Mouse (Mus musculus): ENCODE results near the gene Fmn2. TPM values are rescaled to one million over a fixed set of nuclear protein-coding genes. Genes with fewer than 3 reads are reported as not detected.
A peak's percentile ranks its signal among the peaks of the same experiment; 100 is the strongest.

Fmn2 gene
- polyA plus RNA-seq, 1 experiment from 2014 or later: not detected

GRCm38 (mm10) chr1:174558488-174558887 lies 56.9 kb downstream of the Fmn2 start:
- H3K4me3 ChIP-seq (replicated peaks): no peak overlapping the region
- WGBS (ENCODE audit: insufficient replicate concordance): 61% methylated on average over 2 of the region's 2 CpGs
- H3K36me3 ChIP-seq (replicated peaks): no peaks in the 10 kb centered on the region
- H3K4me2 ChIP-seq: no peak overlapping the region
- no peaks in the 10 kb centered on the region for H3K9me3 ChIP-seq (replicated peaks)
- no peaks in the 10 kb centered on the region for H3K27me3 ChIP-seq
- no peak overlapping the region for H3K27ac ChIP-seq (replicated peaks)
- H3K4me1 ChIP-seq (replicated peaks): no peaks in the 10 kb centered on the region
- no peak overlapping the region for H3K9ac ChIP-seq
- no peak for ATAC-seq (ENCODE audit: insufficient read depth)

GRCm38 (mm10) chr1:174564561-174564960 lies 62.9 kb downstream of the Fmn2 start:
- H3K27ac ChIP-seq (replicated peaks): no peak overlapping the region
- H3K9me3 ChIP-seq (replicated peaks): no peaks in the 10 kb centered on the region
- H3K4me3 ChIP-seq (replicated peaks): no peak overlapping the region
- 65% methylated on average over 6 of the region's 6 CpGs for WGBS (ENCODE audit: insufficient replicate concordance)
- no peak overlapping the region for H3K9ac ChIP-seq
- H3K36me3 ChIP-seq (replicated peaks): no peaks in the 10 kb centered on the region
- H3K4me2 ChIP-seq: no peak overlapping the region
- ATAC-seq (ENCODE audit: insufficient read depth): no peak
- H3K4me1 ChIP-seq (replicated peaks): no peaks in the 10 kb centered on the region
- H3K27me3 ChIP-seq: no peaks in the 10 kb centered on the region

GRCm38 (mm10) chr1:174568609-174569008 lies 67.0 kb downstream of the Fmn2 start:
- H3K9ac ChIP-seq: no peak overlapping the region
- peak; percentile 62 for ATAC-seq (ENCODE audit: insufficient read depth)
- WGBS (ENCODE audit: insufficient replicate concordance): 54% methylated on average over 3 of the region's 3 CpGs

GRCm38 (mm10) chr1:174592420-174592980 lies 90.9 kb downstream of the Fmn2 start:
- no peaks in the 10 kb centered on the region for H3K9me3 ChIP-seq (replicated peaks)
- ATAC-seq (ENCODE audit: insufficient read depth): no peak
- peaks cover 3% of the 10 kb centered on the region; the same call in 1 of the 2 replicates for H3K4me1 ChIP-seq (replicated peaks)
- no peak overlapping the region for H3K9ac ChIP-seq
- H3K4me2 ChIP-seq: no peak overlapping the region
- H3K36me3 ChIP-seq (replicated peaks): no peaks in the 10 kb centered on the region
- 49% methylated on average over 5 of the region's 5 CpGs for WGBS (ENCODE audit: insufficient replicate concordance)
- no peak overlapping the region for H3K27ac ChIP-seq (replicated peaks)
- H3K4me3 ChIP-seq (replicated peaks): no peak overlapping the region
- no peaks in the 10 kb centered on the region for H3K27me3 ChIP-seq

More at GRCm38 (mm10) chr1:174568609-174569008, 67.0 kb downstream of the Fmn2 start:
- Histone ChIP-seq H3K4me2 (no peak overlapping the region), H3K36me3 (replicated peaks) (no peaks in the 10 kb centered on the region), H3K27ac (replicated peaks) (no peak overlapping the region), H3K27me3 (no peaks in the 10 kb centered on the region), H3K4me1 (replicated peaks) (no peaks in the 10 kb centered on the region), H3K4me3 (replicated peaks) (no peak overlapping the region), H3K9me3 (replicated peaks) (no peaks in the 10 kb centered on the region)

GRCm38 (mm10) chr1:174594989-174595388 lies 93.4 kb downstream of the Fmn2 start:
- no peaks in the 10 kb centered on the region for H3K9me3 ChIP-seq (replicated peaks)
- no peak overlapping the region for H3K9ac ChIP-seq
- H3K4me1 ChIP-seq (replicated peaks): peaks cover 19% of the 10 kb centered on the region
- H3K4me3 ChIP-seq (replicated peaks): no peak overlapping the region
- H3K27me3 ChIP-seq: no peaks in the 10 kb centered on the region
- 2% methylated on average over 4 of the region's 4 CpGs for WGBS (ENCODE audit: insufficient replicate concordance)
- H3K36me3 ChIP-seq (replicated peaks): no peaks in the 10 kb centered on the region
- H3K4me2 ChIP-seq: no peak overlapping the region
- no peak overlapping the region for H3K27ac ChIP-seq (replicated peaks)
- no peak for ATAC-seq (ENCODE audit: insufficient read depth)

GRCm38 (mm10) chr1:174597495-174597894 lies 95.9 kb downstream of the Fmn2 start:
- no peak overlapping the region for H3K27ac ChIP-seq (replicated peaks)
- H3K9ac ChIP-seq: no peak overlapping the region
- no peaks in the 10 kb centered on the region for H3K27me3 ChIP-seq
- no peak overlapping the region for H3K4me3 ChIP-seq (replicated peaks)
- H3K4me1 ChIP-seq (replicated peaks): peaks cover 29% of the 10 kb centered on the region
- ATAC-seq (ENCODE audit: insufficient read depth): no peak
- H3K9me3 ChIP-seq (replicated peaks): no peaks in the 10 kb centered on the region
- 39% methylated on average over 3 of the region's 3 CpGs for whole genome bisulfite sequencing (ENCODE audit: insufficient replicate concordance)
- H3K36me3 ChIP-seq (replicated peaks): no peaks in the 10 kb centered on the region
- H3K4me2 ChIP-seq: no peak overlapping the region

GRCm38 (mm10) chr1:174598226-174598625 lies 96.6 kb downstream of the Fmn2 start:
- ATAC-seq (ENCODE audit: insufficient read depth): no peak
- H3K36me3 ChIP-seq (replicated peaks): no peaks in the 10 kb centered on the region
- peaks cover 29% of the 10 kb centered on the region for H3K4me1 ChIP-seq (replicated peaks)
- no peaks in the 10 kb centered on the region for H3K9me3 ChIP-seq (replicated peaks)
- H3K9ac ChIP-seq: no peak overlapping the region
- no peak overlapping the region for H3K4me3 ChIP-seq (replicated peaks)
- H3K27me3 ChIP-seq: no peaks in the 10 kb centered on the region
- no peak overlapping the region for H3K27ac ChIP-seq (replicated peaks)
- 50% methylated on average over 6 of the region's 6 CpGs for WGBS (ENCODE audit: insufficient replicate concordance)
- no peak overlapping the region for H3K4me2 ChIP-seq

- H3K4me2 ChIP-seq: no peak overlapping the region
- H3K9ac ChIP-seq: no peak overlapping the region
- WGBS (ENCODE audit: insufficient replicate concordance): 69% methylated on average over 2 of the region's 2 CpGs
- H3K9me3 ChIP-seq (replicated peaks): no peaks in the 10 kb centered on the region
- H3K4me1 ChIP-seq (replicated peaks): peaks cover 29% of the 10 kb centered on the region
- H3K27me3 ChIP-seq: no peaks in the 10 kb centered on the region
- no peak overlapping the region for H3K27ac ChIP-seq (replicated peaks)
- no peaks in the 10 kb centered on the region for H3K36me3 ChIP-seq (replicated peaks)
- ATAC-seq (ENCODE audit: insufficient read depth): no peak
- no peak overlapping the region for H3K4me3 ChIP-seq (replicated peaks)
Measured at GRCm38 (mm10) chr1:174600041-174600440, 98.4 kb downstream of the Fmn2 start.

- peaks cover 29% of the 10 kb centered on the region for H3K4me1 ChIP-seq (replicated peaks)
- H3K4me3 ChIP-seq (replicated peaks): no peak overlapping the region
- peak; percentile 90 for ATAC-seq (ENCODE audit: insufficient read depth)
- H3K36me3 ChIP-seq (replicated peaks): no peaks in the 10 kb centered on the region
- no peak overlapping the region for H3K27ac ChIP-seq (replicated peaks)
- 4% methylated on average over 1 of the region's 1 CpGs for WGBS (ENCODE audit: insufficient replicate concordance)
- no peak overlapping the region for H3K9ac ChIP-seq
- no peak overlapping the region; the same call in 1 of the 2 replicates for H3K4me2 ChIP-seq
- no peaks in the 10 kb centered on the region for H3K27me3 ChIP-seq
- no peaks in the 10 kb centered on the region for H3K9me3 ChIP-seq (replicated peaks)
Measured at GRCm38 (mm10) chr1:174600620-174601019, 99.0 kb downstream of the Fmn2 start.

GRCm38 (mm10) chr1:174617368-174617767 lies 115.7 kb downstream of the Fmn2 start:
- ATAC-seq (ENCODE audit: insufficient read depth): no peak
- H3K9ac ChIP-seq: no peak overlapping the region
- H3K4me2 ChIP-seq: no peak overlapping the region
- H3K4me3 ChIP-seq (replicated peaks): no peak overlapping the region
- H3K36me3 ChIP-seq (replicated peaks): no peaks in the 10 kb centered on the region
- no peak overlapping the region for H3K27ac ChIP-seq (replicated peaks)
- 53% methylated on average over 4 of the region's 4 CpGs for WGBS (ENCODE audit: insufficient replicate concordance)
- no peaks in the 10 kb centered on the region for H3K9me3 ChIP-seq (replicated peaks)
- no peaks in the 10 kb centered on the region for H3K4me1 ChIP-seq (replicated peaks)
- no peaks in the 10 kb centered on the region for H3K27me3 ChIP-seq

GRCm38 (mm10) chr1:174621512-174621911 lies 119.9 kb downstream of the Fmn2 start:
- Histone ChIP-seq H3K36me3 (replicated peaks) (no peaks in the 10 kb centered on the region), H3K27me3 (no peaks in the 10 kb centered on the region), H3K9me3 (replicated peaks) (no peaks in the 10 kb centered on the region), H3K4me1 (replicated peaks) (no peaks in the 10 kb centered on the region), H3K4me3 (replicated peaks) (no peak overlapping the region), H3K9ac (no peak overlapping the region), H3K27ac (replicated peaks) (no peak overlapping the region), H3K4me2 (no peak overlapping the region)
- ATAC-seq (ENCODE audit: insufficient read depth): no peak
- WGBS (ENCODE audit: insufficient replicate concordance): 20% methylated on average over 1 of the region's 1 CpGs

GRCm38 (mm10) chr1:174623054-174623453 lies 121.4 kb downstream of the Fmn2 start:
- Histone ChIP-seq H3K4me1 (replicated peaks) (no peaks in the 10 kb centered on the region), H3K4me3 (replicated peaks) (no peak overlapping the region), H3K4me2 (no peak overlapping the region), H3K36me3 (replicated peaks) (no peaks in the 10 kb centered on the region), H3K9ac (no peak overlapping the region), H3K27me3 (no peaks in the 10 kb centered on the region), H3K27ac (replicated peaks) (no peak overlapping the region), H3K9me3 (replicated peaks) (no peaks in the 10 kb centered on the region)
- WGBS (ENCODE audit: insufficient replicate concordance): 24% methylated on average over 3 of the region's 3 CpGs
- ATAC-seq (ENCODE audit: insufficient read depth): no peak
